Mouse (Mus musculus): ENCODE measurements around the gene Selenoi. TPM values are rescaled to one million over a fixed set of nuclear protein-coding genes. Genes with fewer than 3 reads are reported as not detected.
A peak's percentile ranks its signal among the peaks of the same experiment; 100 is the strongest.

The Selenoi gene
- polyA plus RNA-seq (2016; fragmentation: Nextera tagmentation; extraction: Ambion mirVana) = 20.0 and 22.0 TPM in 2 replicates

DNA sequence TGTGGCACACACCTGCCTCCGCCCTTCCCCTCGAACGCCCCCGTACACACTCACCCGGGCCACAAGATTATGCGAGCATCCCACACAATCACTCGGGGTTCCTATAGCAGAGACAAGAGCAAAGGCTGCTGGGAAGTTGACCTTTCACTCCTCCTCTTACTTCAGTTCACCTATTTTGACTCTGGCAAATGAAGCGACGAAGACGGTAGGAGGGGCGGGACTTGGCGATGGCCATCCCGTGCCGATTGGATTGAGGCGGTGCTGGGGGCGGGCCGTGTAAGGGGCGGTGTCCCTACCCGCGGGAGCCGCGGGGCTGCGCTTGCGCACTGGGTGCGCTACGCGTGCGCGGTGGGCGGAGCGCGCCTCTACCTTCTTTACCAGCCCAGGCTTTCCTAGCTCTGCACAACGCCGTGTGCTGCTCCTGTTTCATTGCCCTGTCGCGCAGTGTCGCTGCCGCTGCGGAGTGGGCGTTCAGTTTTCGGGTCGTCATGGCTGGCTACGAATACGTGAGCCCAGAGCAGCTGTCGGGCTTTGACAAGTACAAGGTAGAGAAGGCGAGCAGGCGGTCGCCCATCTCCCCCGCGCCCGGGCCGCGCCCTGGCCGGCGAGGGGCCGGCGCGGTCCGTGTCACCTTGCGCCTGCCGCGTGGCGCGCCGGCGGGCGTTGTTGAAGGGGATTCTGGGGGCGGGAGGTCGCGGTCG, at the start of gene Selenoi:
TSS of gene Selenoi (plus strand) at position 311 of the 701 bp plus-strand sequence.
- Histone ChIP-seq H3K27me3 (no peaks in the 10 kb centered on the region), H3K4me1 (replicated peaks) (peaks cover 21% of the 10 kb centered on the region), H3K27ac (peak within 1 kb of the TSS; percentile 90), H3K36me3 (peaks cover 8% of the 10 kb centered on the region; the same call in 1 of the 2 replicates), H3K4me2 (peak within 1 kb of the TSS; percentile 65), H3K9me3 (peaks cover 8% of the 10 kb centered on the region; the same call in 1 of the 2 replicates), H3K4me3 (replicated peaks) (peak within 1 kb of the TSS; percentile 69), H3K9ac (replicated peaks) (peak within 1 kb of the TSS; percentile 85)
- ATAC-seq (ENCODE audit: insufficient number of reproducible peaks, insufficient read depth, low FRiP score, low TSS enrichment, low read depth) = peak; percentile 99
- 4% methylated on average over 71 of the region's 71 CpGs for WGBS

GRCm38 (mm10) chr5:30187687-30188485, 44.5 kb upstream of the Selenoi start:
- Histone ChIP-seq H3K27me3 (no peaks in the 10 kb centered on the region), H3K9ac (replicated peaks) (no peak overlapping the region), H3K36me3 (peaks cover 41% of the 10 kb centered on the region), H3K4me2 (no peak overlapping the region), H3K4me3 (replicated peaks) (no peak overlapping the region), H3K27ac (no peak overlapping the region), H3K9me3 (no peaks in the 10 kb centered on the region), H3K4me1 (replicated peaks) (0 out of 2 replicates have a peak, but pooled peaks cover 5% of the 10 kb centered on the region)
- no peak for ATAC-seq (ENCODE audit: insufficient number of reproducible peaks, insufficient read depth, low FRiP score, low TSS enrichment, low read depth)
- WGBS = 94% methylated on average over 12 of the region's 12 CpGs

GRCm38 (mm10) chr5:30192452-30192851, 39.9 kb upstream of the Selenoi start:
- 85% methylated on average over 1 of the region's 1 CpGs for WGBS

DNA sequence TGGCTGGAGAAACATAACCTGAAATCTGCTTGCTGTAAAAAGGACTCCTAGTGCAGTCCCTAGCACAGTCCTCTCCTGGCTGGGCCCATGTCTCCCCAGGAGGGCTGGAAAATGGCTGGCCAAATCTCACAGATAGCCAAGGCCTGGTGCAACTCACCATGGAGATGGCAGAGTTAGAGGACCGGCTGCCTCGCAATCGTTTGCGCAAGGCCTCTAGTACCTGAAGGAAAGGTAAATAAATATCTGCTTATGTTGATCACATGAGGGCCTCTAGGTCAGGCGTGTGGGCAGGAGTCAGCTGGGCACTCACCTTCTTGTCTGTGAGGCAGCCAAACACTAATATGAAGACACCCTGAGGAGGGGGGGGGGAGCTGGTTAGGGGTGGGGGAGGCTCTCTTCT, 37.0 kb upstream of the Selenoi start:
- Histone ChIP-seq H3K9ac (replicated peaks) (no peak overlapping the region), H3K4me3 (replicated peaks) (no peak overlapping the region)
- 91% methylated on average over 5 of the region's 5 CpGs for WGBS

More at GRCm38 (mm10) chr5:30192452-30192851, 39.9 kb upstream of the Selenoi start:
- no peak overlapping the region for H3K4me3 ChIP-seq (replicated peaks)
- ATAC-seq (ENCODE audit: insufficient number of reproducible peaks, insufficient read depth, low FRiP score, low TSS enrichment, low read depth) = no peak
- no peak overlapping the region for H3K27ac ChIP-seq
- no peak overlapping the region for H3K9ac ChIP-seq (replicated peaks)
- 0 out of 2 replicates have a peak, but pooled peaks cover 5% of the 10 kb centered on the region for H3K4me1 ChIP-seq (replicated peaks)
- peaks cover 10% of the 10 kb centered on the region; the same call in 1 of the 2 replicates for H3K36me3 ChIP-seq
- H3K9me3 ChIP-seq = no peaks in the 10 kb centered on the region
- H3K27me3 ChIP-seq = no peaks in the 10 kb centered on the region
- no peak overlapping the region for H3K4me2 ChIP-seq

GRCm38 (mm10) chr5:30198257-30198656, 34.1 kb upstream of the Selenoi start:
- Histone ChIP-seq H3K9ac (replicated peaks) (no peak overlapping the region), H3K9me3 (no peaks in the 10 kb centered on the region), H3K27me3 (no peaks in the 10 kb centered on the region), H3K4me1 (replicated peaks) (no peaks in the 10 kb centered on the region), H3K4me3 (replicated peaks) (no peak overlapping the region), H3K36me3 (no peaks in the 10 kb centered on the region), H3K27ac (no peak overlapping the region), H3K4me2 (no peak overlapping the region)
- no peak for ATAC-seq (ENCODE audit: insufficient number of reproducible peaks, insufficient read depth, low FRiP score, low TSS enrichment, low read depth)
- WGBS = 76% methylated on average over 7 of the region's 7 CpGs

More for the DNA sequence above, 37.0 kb upstream of the Selenoi start:
- Histone ChIP-seq H3K4me2 (no peak overlapping the region), H3K27ac (no peak overlapping the region), H3K4me1 (replicated peaks) (0 out of 2 replicates have a peak, but pooled peaks cover 5% of the 10 kb centered on the region), H3K36me3 (no peaks in the 10 kb centered on the region), H3K27me3 (no peaks in the 10 kb centered on the region), H3K9me3 (no peaks in the 10 kb centered on the region)
- no peak for ATAC-seq (ENCODE audit: insufficient number of reproducible peaks, insufficient read depth, low FRiP score, low TSS enrichment, low read depth)

- H3K9ac ChIP-seq (replicated peaks) = no peak overlapping the region
- H3K9me3 ChIP-seq = no peaks in the 10 kb centered on the region
- H3K36me3 ChIP-seq = no peaks in the 10 kb centered on the region
- H3K27ac ChIP-seq = no peak overlapping the region
- WGBS = 47% methylated on average over 5 of the region's 5 CpGs
- H3K4me1 ChIP-seq (replicated peaks) = 0 out of 2 replicates have a peak, but pooled peaks cover 4% of the 10 kb centered on the region
- no peak overlapping the region for H3K4me3 ChIP-seq (replicated peaks)
- ATAC-seq (ENCODE audit: insufficient number of reproducible peaks, insufficient read depth, low FRiP score, low TSS enrichment, low read depth) = no peak
- H3K4me2 ChIP-seq = no peak overlapping the region
- no peaks in the 10 kb centered on the region for H3K27me3 ChIP-seq
Measured at GRCm38 (mm10) chr5:30201521-30201920, 30.9 kb upstream of the Selenoi start.

GRCm38 (mm10) chr5:30202221-30202620, 30.2 kb upstream of the Selenoi start:
- Histone ChIP-seq H3K36me3 (no peaks in the 10 kb centered on the region), H3K4me2 (no peak overlapping the region), H3K4me1 (replicated peaks) (0 out of 2 replicates have a peak, but pooled peaks cover 4% of the 10 kb centered on the region), H3K27me3 (no peaks in the 10 kb centered on the region), H3K4me3 (replicated peaks) (no peak overlapping the region), H3K9ac (replicated peaks) (no peak overlapping the region), H3K27ac (no peak overlapping the region), H3K9me3 (no peaks in the 10 kb centered on the region)
- ATAC-seq (ENCODE audit: insufficient number of reproducible peaks, insufficient read depth, low FRiP score, low TSS enrichment, low read depth) = no peak
- 82% methylated on average over 7 of the region's 7 CpGs for WGBS

DNA sequence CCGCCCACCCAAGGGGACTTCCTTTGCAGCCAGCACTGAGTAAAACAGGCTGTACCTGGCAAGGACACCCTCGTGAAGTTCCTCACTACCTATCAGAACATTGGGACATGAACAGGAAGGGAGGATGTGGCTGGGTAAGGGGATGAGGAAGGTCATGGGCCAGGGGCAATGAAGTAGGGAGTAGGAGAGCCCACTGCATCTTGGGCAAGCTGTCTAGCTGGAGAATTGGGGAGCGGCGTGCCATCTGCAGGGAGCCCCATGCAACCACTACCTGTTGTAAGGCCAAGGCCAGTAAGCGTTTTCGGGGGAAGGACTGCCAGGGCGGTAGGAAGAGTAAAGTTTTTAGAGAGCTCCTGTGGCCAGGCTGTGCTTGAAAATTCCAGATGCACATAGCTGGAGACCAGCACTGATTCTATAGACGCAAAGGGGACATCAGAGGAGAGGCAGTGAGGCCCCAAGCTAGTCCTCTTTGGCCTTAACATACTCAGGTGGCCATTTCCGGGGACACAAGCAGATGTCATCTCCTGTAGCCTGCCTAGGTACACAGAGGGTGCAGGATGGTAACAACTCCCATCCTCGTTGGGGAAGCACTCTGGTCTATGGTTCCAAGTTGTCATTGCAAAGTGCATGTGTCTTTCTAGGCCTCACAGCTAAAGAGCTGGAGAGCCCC, 29.0 kb upstream of the Selenoi start:
- WGBS = 78% methylated on average over 10 of the region's 10 CpGs
- H3K27ac ChIP-seq = no peak overlapping the region
- no peaks in the 10 kb centered on the region for H3K36me3 ChIP-seq
- H3K9me3 ChIP-seq = no peaks in the 10 kb centered on the region
- no peak overlapping the region for H3K4me3 ChIP-seq (replicated peaks)
- no peak for ATAC-seq (ENCODE audit: insufficient number of reproducible peaks, insufficient read depth, low FRiP score, low TSS enrichment, low read depth)
- 0 out of 2 replicates have a peak, but pooled peaks cover 4% of the 10 kb centered on the region for H3K4me1 ChIP-seq (replicated peaks)
- no peak overlapping the region for H3K4me2 ChIP-seq
- H3K27me3 ChIP-seq = no peaks in the 10 kb centered on the region
- no peak overlapping the region for H3K9ac ChIP-seq (replicated peaks)

DNA sequence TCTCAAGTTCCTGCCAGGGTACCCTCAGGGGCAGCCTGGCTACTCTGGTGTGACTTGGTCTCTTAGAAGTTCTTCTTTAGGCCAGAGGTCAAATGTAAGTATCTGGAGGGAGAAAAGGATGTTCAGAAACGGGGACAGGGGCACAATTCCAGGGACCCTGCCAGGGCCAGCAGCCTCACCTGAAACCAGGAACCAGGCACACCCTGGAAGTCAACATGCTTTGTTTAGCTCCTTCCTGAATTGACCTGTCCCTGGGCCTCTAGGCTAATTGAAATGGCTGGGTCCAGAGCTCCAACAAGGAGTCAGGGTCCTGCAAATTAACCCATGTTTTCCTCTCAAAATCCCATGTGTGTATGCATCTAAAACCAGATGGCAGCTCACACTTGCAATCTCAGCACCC, 27.9 kb upstream of the Selenoi start:
- Histone ChIP-seq H3K4me3 (replicated peaks) (no peak overlapping the region), H3K9me3 (no peaks in the 10 kb centered on the region), H3K9ac (replicated peaks) (no peak overlapping the region), H3K4me2 (no peak overlapping the region), H3K36me3 (no peaks in the 10 kb centered on the region), H3K27me3 (no peaks in the 10 kb centered on the region), H3K4me1 (replicated peaks) (0 out of 2 replicates have a peak, but pooled peaks cover 4% of the 10 kb centered on the region), H3K27ac (no peak overlapping the region)
- ATAC-seq (ENCODE audit: insufficient number of reproducible peaks, insufficient read depth, low FRiP score, low TSS enrichment, low read depth) = no peak
- 56% methylated on average over 1 of the region's 1 CpGs for whole genome bisulfite sequencing

- no peak overlapping the region for H3K27ac ChIP-seq
- no peak overlapping the region for H3K9ac ChIP-seq (replicated peaks)
- H3K4me1 ChIP-seq (replicated peaks) = 0 out of 2 replicates have a peak, but pooled peaks cover 4% of the 10 kb centered on the region
- 71% methylated on average over 3 of the region's 3 CpGs for WGBS
- no peaks in the 10 kb centered on the region for H3K27me3 ChIP-seq
- no peaks in the 10 kb centered on the region for H3K9me3 ChIP-seq
- no peaks in the 10 kb centered on the region for H3K36me3 ChIP-seq
- no peak for ATAC-seq (ENCODE audit: insufficient number of reproducible peaks, insufficient read depth, low FRiP score, low TSS enrichment, low read depth)
- no peak overlapping the region for H3K4me3 ChIP-seq (replicated peaks)
- H3K4me2 ChIP-seq = no peak overlapping the region
Measured at GRCm38 (mm10) chr5:30205034-30205433, 27.3 kb upstream of the Selenoi start.

GRCm38 (mm10) chr5:30205493-30205892, 26.9 kb upstream of the Selenoi start, which contains the start of gene Adgrf3:
Gene Adgrf3 (minus strand): TSS chr5:30205722.
- no peak within 1 kb of the TSS for H3K4me3 ChIP-seq (replicated peaks)
- no peaks in the 10 kb centered on the region for H3K36me3 ChIP-seq
- no peak within 1 kb of the TSS for H3K9ac ChIP-seq (replicated peaks)
- WGBS = 18% methylated on average over 5 of the region's 5 CpGs
- no peak within 1 kb of the TSS for H3K4me2 ChIP-seq
- H3K27me3 ChIP-seq = no peaks in the 10 kb centered on the region
- H3K27ac ChIP-seq = no peak within 1 kb of the TSS
- H3K4me1 ChIP-seq (replicated peaks) = 0 out of 2 replicates have a peak, but pooled peaks cover 4% of the 10 kb centered on the region
- ATAC-seq (ENCODE audit: insufficient number of reproducible peaks, insufficient read depth, low FRiP score, low TSS enrichment, low read depth) = no peak; the same call in 1 of the 2 replicates
- H3K9me3 ChIP-seq = no peaks in the 10 kb centered on the region
